Mouse (Mus musculus) adrenal gland, postnatal 36 days (tissue): ENCODE measurements around the gene Atp6v0a1. TPM values are rescaled to one million over a fixed set of nuclear protein-coding genes. Genes with fewer than 3 reads are reported as not detected.
A peak's percentile ranks its signal among the peaks of the same experiment; 100 is the strongest.

Source experiments
- DNase-seq, 2 experiments: peaks; one replicate each; pipeline ENCODE4 v3.0.0; 2021; ENCODE audit warnings: mixed read lengths in 1 of 2
- long read RNA-seq, 2 experiments: library from polyadenylated mRNA; stranded (forward); transcript quantifications; one replicate each; pipeline ENCODE4 v2.0.0; 2021; ENCODE audit warnings: borderline sequencing depth in 2 of 2
- total RNA-seq, 2 experiments: library from RNA; stranded (reverse); gene quantifications; 2 replicates each; pipeline ENCODE4 v1.2.3; 2021

The Atp6v0a1 gene
- total RNA-seq: 100 to 1,000 TPM; 122 to 148 TPM
- long read RNA-seq, experiment 1, partial matches to known transcripts: 25 of 36 reads
- long read RNA-seq, experiment 1, other reads (novel, unspliced or antisense): 6 of 36 reads
- long read RNA-seq, experiment 2, transcript Atp6v0a1-203 (21 exons, 2,716 nt): major isoform, 7 of 30 reads
- long read RNA-seq, experiment 2, partial matches to known transcripts: 4 of 30 reads
- long read RNA-seq, experiment 2, other reads (novel, unspliced or antisense): 18 of 30 reads

- DNase-seq: peak; percentile 98
Measured at GRCm38 (mm10) chr11:101009046-101009887, at the start of gene Atp6v0a1. Gene Atp6v0a1, plus strand, starts transcription at chr11:101009452.

DNA sequence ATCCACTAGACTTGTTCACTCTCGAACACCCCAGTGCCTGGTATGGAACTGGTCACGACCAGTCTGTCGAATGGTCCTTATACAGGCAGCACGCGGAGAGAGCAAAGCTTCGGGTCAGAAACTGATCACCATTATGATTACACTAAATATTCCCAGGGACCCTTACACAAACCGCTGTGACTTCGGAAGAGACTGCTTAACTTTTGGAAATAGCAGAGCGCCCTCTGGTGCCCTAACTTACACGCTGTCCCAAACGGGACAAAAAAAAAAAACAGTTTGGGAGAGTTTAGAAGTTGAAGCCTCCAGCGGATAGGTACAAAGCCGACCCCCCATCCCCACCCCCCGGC lies 49.8 kb upstream of the Atp6v0a1 start:
- DNase-seq: peak; percentile 67 to 79

- DNase-seq: no peak
Measured at GRCm38 (mm10) chr11:100959826-100960225, 49.4 kb upstream of the Atp6v0a1 start.

DNA sequence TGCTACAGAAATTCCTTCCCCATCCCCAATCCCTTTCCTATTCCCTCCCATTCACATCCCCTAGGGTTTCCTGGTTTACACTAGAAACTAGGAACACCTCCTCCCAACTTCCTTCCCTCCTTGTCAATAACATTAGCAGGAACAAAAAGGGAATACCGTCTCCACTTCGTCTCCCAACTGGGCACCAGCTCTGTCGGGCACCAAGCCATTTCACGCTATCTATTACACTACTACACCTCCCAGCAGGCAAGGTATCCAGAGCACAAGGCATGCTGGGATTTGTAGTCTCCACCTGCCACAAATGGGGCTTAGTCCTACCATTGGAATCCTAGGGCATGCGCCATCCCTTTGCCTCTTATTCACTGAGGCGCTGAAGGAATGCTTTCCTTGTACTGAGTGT lies 48.7 kb upstream of the Atp6v0a1 start:
- peak; percentile 74 to 79 for DNase-seq

DNA sequence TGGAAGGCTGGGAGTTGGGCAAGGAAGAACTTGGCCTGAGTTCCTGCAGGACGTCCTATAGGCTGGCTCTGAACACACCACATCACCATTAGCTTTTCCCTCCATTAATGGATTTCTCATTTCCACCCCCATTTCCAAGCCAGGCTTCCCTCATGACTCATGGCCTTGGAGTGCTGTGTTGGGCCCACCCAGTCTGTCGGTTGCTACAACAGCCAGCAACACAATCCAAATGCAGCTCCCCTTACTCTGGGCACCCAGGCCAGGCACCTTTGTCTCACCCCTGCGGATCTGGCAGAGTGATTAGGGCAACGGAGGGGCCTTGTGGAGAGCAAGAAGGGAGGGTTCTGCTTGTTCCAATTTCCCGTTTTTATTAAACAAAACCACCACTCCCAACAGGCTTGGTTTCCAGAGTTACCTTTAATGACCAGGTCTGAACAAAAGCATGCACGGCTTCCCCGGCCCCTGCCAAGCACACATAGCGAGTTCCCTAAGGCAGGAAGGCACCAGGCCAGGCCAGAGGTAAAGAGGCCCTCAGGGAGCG lies 46.8 kb upstream of the Atp6v0a1 start:
- DNase-seq: peak; percentile 63 to 71

- peak; percentile 45 to 66 for DNase-seq
Measured at GRCm38 (mm10) chr11:100963647-100964046, 45.6 kb upstream of the Atp6v0a1 start.

- DNase-seq: peak in 1 of 2 experiments; percentile 51
Measured at GRCm38 (mm10) chr11:100964180-100964579, 45.1 kb upstream of the Atp6v0a1 start.

DNA sequence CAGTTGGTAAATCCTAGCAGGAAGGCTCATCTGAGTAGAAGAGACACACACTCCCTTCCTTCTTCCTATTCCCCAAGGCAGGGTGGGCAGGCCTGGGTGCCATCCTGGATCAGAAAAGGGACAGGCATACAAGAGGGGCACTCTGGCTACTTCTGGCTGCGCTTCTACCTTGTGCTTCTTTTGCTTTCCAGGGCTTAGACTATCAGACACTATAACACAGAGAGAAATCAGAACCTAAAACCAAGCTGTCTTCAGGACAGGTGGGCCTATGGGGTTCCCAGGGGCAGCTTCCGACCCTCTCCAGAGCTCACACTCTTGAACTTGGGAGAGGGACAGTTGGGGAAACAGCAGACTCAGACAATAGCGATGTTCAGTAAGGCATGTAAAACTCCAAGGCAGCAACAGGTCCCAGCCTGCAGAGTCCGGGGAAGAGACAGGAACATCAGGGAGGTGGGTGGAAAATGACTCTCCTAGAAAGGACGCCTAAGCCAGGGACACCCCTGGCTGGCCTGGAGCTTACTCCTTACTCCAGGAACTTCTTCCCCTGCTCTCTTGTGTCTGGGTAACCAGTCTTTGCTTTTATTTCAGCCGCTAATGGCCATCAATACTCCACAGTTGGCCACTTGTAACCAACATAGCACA lies 44.2 kb upstream of the Atp6v0a1 start:
- no peak for DNase-seq

DNA sequence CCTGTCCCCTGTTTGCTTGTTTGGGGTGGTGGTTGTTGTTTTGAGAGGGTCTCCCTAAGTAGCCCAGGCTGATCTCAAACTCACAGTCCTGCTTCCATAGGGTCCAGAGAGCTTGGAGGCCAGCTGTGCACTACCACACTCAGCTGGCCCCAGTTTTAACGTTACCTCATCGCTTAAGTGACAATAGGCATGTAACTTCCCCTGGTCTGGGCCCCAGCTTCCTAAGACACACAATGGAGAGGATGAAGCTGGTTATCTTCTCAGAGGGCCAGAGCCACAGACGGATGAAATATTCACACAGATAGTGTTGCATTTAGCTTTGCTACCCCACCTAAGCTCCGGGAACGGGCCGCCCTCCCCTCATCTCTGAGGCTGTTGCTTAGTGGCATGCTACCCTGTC lies 43.5 kb upstream of the Atp6v0a1 start:
- no peak for DNase-seq

- DNase-seq: no peak
Measured at GRCm38 (mm10) chr11:100967376-100967775, 41.9 kb upstream of the Atp6v0a1 start.

DNA sequence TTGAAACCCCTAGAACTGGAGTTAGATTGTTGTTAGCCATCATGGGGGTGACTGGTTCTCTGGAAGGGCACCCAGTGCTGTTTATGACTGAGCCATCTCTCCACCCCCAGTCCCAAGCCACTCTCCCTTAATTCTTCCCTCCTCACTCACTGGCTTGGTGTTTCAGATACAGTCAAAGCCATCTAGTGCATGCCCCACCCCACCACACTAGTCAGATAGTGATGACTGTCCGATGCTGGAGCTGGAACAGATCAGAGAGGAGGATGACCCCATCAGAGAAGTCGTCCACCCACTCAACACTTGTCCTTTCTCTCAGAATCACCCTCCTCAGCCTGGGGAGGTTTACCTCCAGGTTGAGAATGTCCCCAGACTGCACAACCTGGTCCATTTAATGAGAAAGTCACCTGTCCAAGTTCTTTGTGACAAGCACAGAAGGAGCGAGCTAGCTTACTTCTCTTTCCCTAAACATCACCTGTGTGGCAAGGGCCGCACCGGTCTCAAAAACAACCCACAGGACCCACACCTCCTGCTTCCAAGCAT lies 41.3 kb upstream of the Atp6v0a1 start:
- no peak for DNase-seq

DNA sequence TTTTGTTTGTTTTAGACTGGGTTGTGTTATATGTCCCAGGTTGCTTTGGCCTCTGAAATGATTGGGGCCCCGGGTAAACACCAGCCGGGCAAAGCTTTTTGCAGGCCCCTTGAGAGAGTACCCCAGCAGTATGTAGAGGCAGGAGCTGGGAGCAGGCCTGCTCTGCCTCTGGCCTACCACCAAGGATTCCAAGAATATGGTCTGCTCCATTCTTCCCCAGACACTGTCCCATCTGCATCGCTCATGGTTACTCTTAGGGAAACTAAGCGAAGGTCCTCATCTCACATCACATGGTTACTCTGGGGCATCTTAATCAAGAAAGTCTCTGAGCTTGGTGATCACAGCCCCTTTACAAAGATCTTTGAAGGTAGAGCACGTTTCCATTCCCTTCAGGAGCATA lies 40.8 kb upstream of the Atp6v0a1 start:
- no peak for DNase-seq

DNA sequence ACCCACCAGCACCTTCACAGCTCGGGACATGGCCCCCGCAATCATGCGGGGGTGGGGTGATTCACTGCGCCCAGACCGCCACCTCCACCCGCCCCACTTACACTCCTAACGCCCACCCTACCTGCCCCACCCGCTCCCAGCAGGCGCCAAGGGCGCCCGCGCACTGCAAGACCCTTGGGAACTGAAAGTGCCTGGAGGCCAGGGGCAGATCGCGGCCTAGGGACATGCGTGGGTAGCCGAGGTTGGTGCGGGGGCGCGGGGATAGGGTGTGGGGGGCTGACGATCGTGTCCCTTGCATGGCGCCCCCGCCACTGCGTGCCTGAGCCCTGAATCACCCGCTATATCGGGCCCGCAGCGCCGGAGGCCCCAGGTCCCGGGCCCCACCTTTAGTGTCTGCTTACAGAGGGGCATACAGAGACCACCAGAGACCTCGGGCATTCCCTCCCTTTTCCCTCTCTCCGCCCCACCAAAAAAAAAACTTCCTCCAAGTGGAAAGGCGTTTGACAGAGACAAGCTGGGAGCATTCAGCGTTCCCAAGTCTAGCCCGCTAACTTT lies 40.0 kb upstream of the Atp6v0a1 start:
- peak; percentile 50 to 67 for DNase-seq

DNA sequence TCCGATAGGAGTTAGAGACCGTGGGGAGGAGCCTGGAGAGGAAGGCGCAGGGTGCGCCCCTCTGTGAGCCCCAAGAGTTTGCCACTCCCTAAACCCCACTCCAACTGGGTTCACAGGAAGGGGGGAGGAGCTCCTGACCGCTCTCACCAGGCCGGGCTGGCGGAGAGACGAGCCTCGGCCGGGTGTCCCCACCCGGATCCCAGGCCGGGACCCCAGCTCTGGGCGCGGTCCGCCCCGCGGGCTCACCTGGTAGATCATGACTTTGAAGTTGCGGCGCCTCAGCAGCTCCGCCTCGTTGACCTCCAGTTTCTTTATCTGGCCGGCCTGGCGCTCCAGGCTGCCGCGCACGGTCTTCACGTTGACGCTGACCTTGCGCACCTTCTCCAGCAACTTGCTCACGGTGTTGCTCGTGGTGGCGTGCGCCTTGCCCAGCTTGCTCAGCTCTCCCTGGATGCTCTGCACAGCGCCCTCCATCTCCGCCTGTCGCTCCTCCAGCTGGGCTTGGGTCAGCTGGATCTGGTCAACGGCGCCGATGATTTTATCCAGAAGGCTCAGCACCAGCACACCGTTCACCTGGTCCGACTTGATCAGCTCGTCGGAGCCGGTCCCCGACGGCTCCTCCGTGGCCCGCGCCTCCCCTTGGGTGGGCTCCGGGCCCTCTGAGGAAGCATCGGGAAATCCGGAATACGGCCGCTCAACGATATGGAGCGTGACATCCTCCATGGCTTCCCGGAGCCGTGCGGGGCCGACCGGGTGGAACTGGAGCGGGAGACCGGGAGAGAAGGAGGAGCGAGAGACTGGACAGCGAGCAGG lies 39.3 kb upstream of the Atp6v0a1 start:
- DNase-seq: peak; percentile 65 to 81

- peak; percentile 99 for DNase-seq
Measured at GRCm38 (mm10) chr11:100970557-100970937, 38.7 kb upstream of the Atp6v0a1 start, which contains the start of gene Cavin1. Gene Cavin1, minus strand, starts transcription at chr11:100970887.

- peak in 1 of 2 experiments; percentile 38 for DNase-seq
Measured at GRCm38 (mm10) chr11:100971455-100971854, 37.8 kb upstream of the Atp6v0a1 start.

DNA sequence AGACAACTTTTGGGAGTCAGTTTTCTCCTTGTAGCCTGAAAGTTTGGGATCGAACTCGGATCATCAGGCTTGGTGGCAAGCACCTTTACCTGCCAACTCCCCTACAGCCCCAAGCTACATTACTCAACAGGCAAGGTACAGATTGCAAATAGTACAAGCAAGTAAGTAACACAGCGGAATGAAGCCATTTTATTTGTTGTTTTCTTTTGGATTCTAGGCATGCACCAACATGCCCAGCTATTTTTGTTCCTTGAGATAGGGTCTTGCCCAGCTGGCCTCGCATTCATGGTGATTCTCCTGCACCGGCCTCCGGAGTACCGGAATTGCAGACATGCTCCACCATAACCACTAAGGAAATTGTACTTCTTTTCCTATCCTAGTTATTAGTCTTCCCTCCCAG lies 36.0 kb upstream of the Atp6v0a1 start:
- DNase-seq: no peak

DNA sequence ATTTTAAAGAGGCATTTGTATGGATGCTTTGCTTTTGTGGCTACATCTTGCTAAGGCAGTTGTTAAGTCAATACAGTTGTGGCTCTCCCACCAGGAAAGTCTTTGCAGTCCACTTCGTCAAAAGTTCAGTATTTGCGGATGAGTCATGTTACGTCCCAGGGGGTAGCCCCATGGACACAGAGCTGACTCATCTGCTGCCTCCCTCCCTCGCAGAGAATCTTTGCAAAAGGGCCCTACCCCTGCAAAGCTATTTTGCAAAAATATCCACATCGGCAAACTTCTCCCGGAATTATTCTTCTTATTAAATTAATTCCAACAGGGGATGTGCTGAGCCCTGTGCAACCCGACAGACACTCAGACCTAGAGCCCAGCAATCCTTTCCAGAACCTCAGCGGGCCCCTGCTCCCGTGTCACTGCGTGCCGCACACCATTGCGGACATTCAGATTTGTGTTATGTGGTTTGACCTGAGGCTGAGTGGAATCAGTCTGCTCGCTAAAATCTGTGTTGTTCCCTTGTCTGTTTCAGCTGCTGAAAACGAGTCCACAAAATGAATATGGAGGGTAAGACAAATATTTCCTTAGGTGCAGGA lies 34.8 kb upstream of the Atp6v0a1 start:
- peak; percentile 66 to 76 for DNase-seq

- DNase-seq: peak; percentile 43 to 46
Measured at GRCm38 (mm10) chr11:100975241-100975640, 34.0 kb upstream of the Atp6v0a1 start.

- peak; percentile 28 to 40 for DNase-seq
Measured at GRCm38 (mm10) chr11:100979887-100980286, 29.4 kb upstream of the Atp6v0a1 start.

DNA sequence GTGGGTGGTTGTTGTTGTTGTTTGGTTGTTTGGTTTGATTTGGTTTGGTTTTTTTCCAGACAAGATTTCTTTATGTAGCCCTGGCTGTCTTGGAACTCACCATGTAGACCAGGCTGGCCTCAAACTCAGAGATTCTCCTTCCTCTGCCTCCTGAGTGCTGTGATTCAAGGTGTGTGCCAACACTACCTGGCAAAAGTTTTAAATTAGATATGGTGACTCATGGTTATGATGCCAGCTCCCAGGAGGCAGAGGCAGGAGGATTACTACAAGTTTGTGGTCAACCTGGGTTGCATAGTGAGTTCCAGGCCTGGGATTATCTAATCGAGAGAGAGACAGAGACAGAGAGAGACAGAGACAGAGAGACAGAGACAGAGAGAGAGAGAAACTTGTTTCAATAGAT lies 28.8 kb upstream of the Atp6v0a1 start:
- no peak for DNase-seq
